ENCODE assay signal across 7 mouse cellular contexts in the genomic region with DNA sequence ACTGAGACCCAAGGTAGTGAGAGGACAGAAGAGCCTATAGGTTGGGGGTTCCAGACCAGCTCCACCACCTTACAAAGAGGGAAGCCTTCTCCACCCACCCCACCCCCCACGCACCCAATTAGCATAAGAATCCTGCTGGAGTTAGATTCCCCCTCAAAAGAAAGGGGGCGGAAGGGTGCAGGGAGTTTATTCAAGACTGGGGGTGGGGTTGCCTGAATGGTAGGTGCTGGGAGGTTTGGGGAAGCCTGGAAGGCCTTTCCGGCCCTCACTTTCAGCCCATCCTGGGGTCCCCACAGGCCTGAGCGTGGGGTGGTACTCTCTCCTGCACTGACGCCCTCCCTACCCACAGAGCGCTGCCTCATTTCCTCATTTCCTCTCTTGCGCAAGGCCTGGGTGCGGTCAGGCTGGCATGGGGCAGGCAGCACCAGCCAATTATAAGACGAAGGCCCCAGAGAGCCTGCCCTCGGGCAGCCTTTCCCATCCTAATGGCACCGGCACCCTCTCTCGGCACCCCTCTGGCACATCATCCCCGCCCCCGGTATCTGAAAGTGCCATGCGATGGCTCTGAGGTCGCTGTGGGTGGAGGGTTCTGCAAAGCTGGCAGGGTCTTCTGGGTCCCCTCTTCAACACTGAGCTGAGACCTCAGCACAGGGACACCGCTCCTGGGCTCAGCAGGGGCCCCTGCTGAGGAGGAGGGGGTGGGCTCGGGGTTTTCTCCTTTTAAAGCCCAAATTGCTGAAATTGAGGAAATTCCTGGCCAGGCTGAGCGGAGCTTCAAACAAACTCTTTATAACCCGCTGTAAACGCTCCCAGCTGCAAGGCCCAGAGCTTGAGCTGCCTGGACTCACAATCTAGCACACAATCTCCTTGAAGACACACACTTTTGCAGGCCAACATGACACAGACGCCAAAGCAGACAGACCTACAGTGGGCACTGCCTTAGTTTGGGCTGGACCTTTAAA. TPM values are rescaled to one million over a fixed set of nuclear protein-coding genes. Genes with fewer than 3 reads are reported as not detected.
DNase-seq lines count a peak whose midpoint lies in the region; ATAC-seq and TF ChIP-seq lines count a peak whose summit lies in the region.

No protein-coding gene starts in this region.

- peak; percentile 46 for ATAC-seq in G1E (ENCODE audit: extremely low read depth, insufficient number of reproducible peaks, low FRiP score, poor library complexity, severe bottlenecking)
- ATAC-seq in granulocyte monocyte progenitor cell, adult 5-6 weeks (replicated peaks; ENCODE audit: poor library complexity, severe bottlenecking) = peak; percentile 72
- ATAC-seq in erythroblast, adult 5-6 weeks (replicated peaks; ENCODE audit: low FRiP score, poor library complexity, severe bottlenecking) = no peak

- H3K4me3 ChIP-seq in G1E (ENCODE audit: low read depth, low read length) = peak overlapping the region; percentile 53; the same call in 1 of the 2 replicates

- peak; percentile 62 for DNase-seq in G1E (ENCODE audit: low spot score)
- DNase-seq in adrenal gland, postnatal 10 days = peak; percentile 79
- peak; percentile 55 for DNase-seq in kidney, adult 9 months
- DNase-seq in lung, postnatal 10 days = peak; percentile 90
- DNase-seq in spleen, postnatal 36 days (ENCODE audit: low spot score in 2 of 2) = peak; percentile 59 to 75

- no peaks in the 10 kb centered on the region for H3K36me3 ChIP-seq in G1E (replicated peaks)

- H3K27me3 ChIP-seq in G1E (ENCODE audit: insufficient read depth, low read length) = peaks cover 95% of the 10 kb centered on the region

- no peaks in the 10 kb centered on the region for H3K9me3 ChIP-seq in G1E (replicated peaks)

- H3K4me1 ChIP-seq in G1E (ENCODE audit: insufficient read depth, low read depth, low read length) = peaks cover 72% of the 10 kb centered on the region

- no peak for TF ChIP-seq CTCF in G1E (IDR thresholded peaks at IDR 0.05; ENCODE audit: low read depth, low read length)

RNA-seq across cellular contexts. Expression of a gene that starts 11.8 kb away (rescaled TPM):
- 23.7 and 26.6 TPM in 2 replicates for total RNA-seq in G1E (2014; fragmentation: Nextera tagmentation)
- total RNA-seq in G1E (2017) = 80.9 and 83.5 TPM in 2 replicates
- 22.1 and 27.2 TPM in 2 replicates for polyA plus RNA-seq in G1E (2012)
- total RNA-seq in adrenal gland, postnatal 10 days (2021) = 1 to 10 TPM; 6.4 to 7.1 TPM
- total RNA-seq in granulocyte monocyte progenitor cell, adult 5-6 weeks (2014; fragmentation: Nextera tagmentation) = 7.4 and 42.7 TPM in 2 replicates
- total RNA-seq in granulocyte monocyte progenitor cell, adult 5-6 weeks (2017) = 15.2 and 31.6 TPM in 2 replicates
- total RNA-seq in erythroblast, adult 5-6 weeks (2015; ENCODE audit: low replicate concordance) = 36.8 and 55.3 TPM in 2 replicates
- 31.0 and 35.5 TPM in 2 replicates for total RNA-seq in erythroblast, adult 5-6 weeks (2017; ENCODE audit: low replicate concordance)

RNA-seq across cellular contexts. Expression of a gene that starts 13.8 kb away (rescaled TPM):
- total RNA-seq in G1E (2014; fragmentation: Nextera tagmentation) (2.6 and 3.4 TPM in 2 replicates), G1E (2017) (1.0 and 1.9 TPM in 2 replicates)
- 1.8 and 2.2 TPM in 2 replicates for polyA plus RNA-seq in G1E (2012)
- total RNA-seq in adrenal gland, postnatal 10 days (2021) = 10 to 100 TPM; 22.7 to 30.3 TPM
- total RNA-seq in granulocyte monocyte progenitor cell, adult 5-6 weeks (2014; fragmentation: Nextera tagmentation) = 7.5 and 11.5 TPM in 2 replicates
- 2.0 and 3.4 TPM in 2 replicates for total RNA-seq in granulocyte monocyte progenitor cell, adult 5-6 weeks (2017)
- total RNA-seq in erythroblast, adult 5-6 weeks (2015; ENCODE audit: low replicate concordance) = 0.84 and 1.5 TPM in 2 replicates
- 0.84 and 5.2 TPM in 2 replicates for total RNA-seq in erythroblast, adult 5-6 weeks (2017; ENCODE audit: low replicate concordance)

RNA-seq across cellular contexts. Expression of a gene that starts 26.9 kb away (rescaled TPM):
- not detected in 2 replicates for total RNA-seq in G1E (2014; fragmentation: Nextera tagmentation)
- 0.12 and 0.44 TPM in 2 replicates for total RNA-seq in G1E (2017)
- polyA plus RNA-seq in G1E (2012) = not detected in 2 replicates
- not detected for total RNA-seq in adrenal gland, postnatal 10 days (2021)
- not detected in 2 replicates for total RNA-seq in granulocyte monocyte progenitor cell, adult 5-6 weeks (2014; fragmentation: Nextera tagmentation)
- not detected in 2 replicates for total RNA-seq in granulocyte monocyte progenitor cell, adult 5-6 weeks (2017)
- total RNA-seq in erythroblast, adult 5-6 weeks (2015; ENCODE audit: low replicate concordance) = not detected in 2 replicates
- not detected in 2 replicates for total RNA-seq in erythroblast, adult 5-6 weeks (2017; ENCODE audit: low replicate concordance)

RNA-seq across cellular contexts. Expression of a gene that starts 35.7 kb away (rescaled TPM):
- total RNA-seq in G1E (2014; fragmentation: Nextera tagmentation) = 24.5 and 25.8 TPM in 2 replicates
- 31.1 and 37.2 TPM in 2 replicates for total RNA-seq in G1E (2017)
- 66.2 and 75.3 TPM in 2 replicates for polyA plus RNA-seq in G1E (2012)
- 10 to 100 TPM; 29.0 to 29.4 TPM for total RNA-seq in adrenal gland, postnatal 10 days (2021)
- total RNA-seq in granulocyte monocyte progenitor cell, adult 5-6 weeks (2014; fragmentation: Nextera tagmentation) = 20.0 and 39.8 TPM in 2 replicates
- total RNA-seq in granulocyte monocyte progenitor cell, adult 5-6 weeks (2017) = 16.1 and 29.4 TPM in 2 replicates
- total RNA-seq in erythroblast, adult 5-6 weeks (2015; ENCODE audit: low replicate concordance) = 5.9 and 15.6 TPM in 2 replicates
- total RNA-seq in erythroblast, adult 5-6 weeks (2017; ENCODE audit: low replicate concordance) = 2.5 and 10.7 TPM in 2 replicates

RNA-seq across cellular contexts. Expression of a gene that starts 39.0 kb away (rescaled TPM):
- total RNA-seq in G1E (2014; fragmentation: Nextera tagmentation) (2.1 and 11.9 TPM in 2 replicates), G1E (2017) (4.2 and 4.9 TPM in 2 replicates)
- polyA plus RNA-seq in G1E (2012) = 3.1 and 4.2 TPM in 2 replicates
- total RNA-seq in adrenal gland, postnatal 10 days (2021) = 100 to 1,000 TPM; 155 to 156 TPM
- total RNA-seq in granulocyte monocyte progenitor cell, adult 5-6 weeks (2014; fragmentation: Nextera tagmentation) = 17.0 and 18.1 TPM in 2 replicates
- total RNA-seq in granulocyte monocyte progenitor cell, adult 5-6 weeks (2017) = 7.5 and 23.4 TPM in 2 replicates
- total RNA-seq in erythroblast, adult 5-6 weeks (2015; ENCODE audit: low replicate concordance) = 2.9 TPM in 1 of 2 replicates, not detected in the other
- 9.3 and 12.5 TPM in 2 replicates for total RNA-seq in erythroblast, adult 5-6 weeks (2017; ENCODE audit: low replicate concordance)
